Mouse (Mus musculus) C2C12 (cell line): ENCODE results near the gene Tusc2. TPM values are rescaled to one million over a fixed set of nuclear protein-coding genes. Genes with fewer than 3 reads are reported as not detected.

Experiments
- H3K27me3 ChIP-seq: one replicate; pipeline ENCODE4 v1.6.1; 2011; ENCODE audit not compliant: control insufficient read depth, insufficient read depth, insufficient read length
- H3K36me3 ChIP-seq: one replicate; pipeline ENCODE4 v1.6.1; 2011; ENCODE audit not compliant: control insufficient read depth, insufficient read depth
- H3K4me3 ChIP-seq: one replicate; pipeline ENCODE4 v1.5.1; 2011; ENCODE audit warnings: mild to moderate bottlenecking, control low read depth; ENCODE audit not compliant: poor library complexity, insufficient read depth, severe bottlenecking
- H3K79me2 ChIP-seq: one replicate; pipeline ENCODE4 v1.6.1; 2011; ENCODE audit not compliant: control insufficient read depth, insufficient read depth
- H3K79me3 ChIP-seq: one replicate; pipeline ENCODE4 v1.6.1; 2011; ENCODE audit warnings: low read depth, control low read depth
- H3ac ChIP-seq: one replicate; pipeline ENCODE3; 2011; ENCODE audit warnings: low read depth; ENCODE audit not compliant: control insufficient read depth, insufficient read length
- CEBPB ChIP-seq: IDR thresholded peaks from one replicate; pipeline ENCODE4 v1.6.1; 2011; ENCODE audit warnings: low read depth, mild to moderate bottlenecking, control low read depth, moderate library complexity
- CTCF ChIP-seq: IDR thresholded peaks from one replicate; pipeline ENCODE4 v1.5.1; 2011; ENCODE audit not compliant: control insufficient read depth, insufficient read depth, insufficient read length
- FOSL1 ChIP-seq: IDR thresholded peaks from one replicate; pipeline ENCODE4 v1.8.0; 2011; ENCODE audit warnings: mild to moderate bottlenecking, low read length; ENCODE audit not compliant: poor library complexity, insufficient read depth, severe bottlenecking
- MAX ChIP-seq: IDR thresholded peaks from one replicate; pipeline ENCODE4 v1.6.1; 2011; ENCODE audit warnings: mild to moderate bottlenecking, control low read depth
- MYOD1 ChIP-seq: IDR thresholded peaks from one replicate; pipeline ENCODE4 v1.6.1; 2011; ENCODE audit warnings: low read depth; ENCODE audit not compliant: control insufficient read depth, insufficient read length
- MYOG ChIP-seq: IDR thresholded peaks from one replicate; pipeline ENCODE4 v1.6.1; 2011; ENCODE audit not compliant: control insufficient read depth, insufficient read length; ENCODE audit errors: extremely low read depth
- USF1 ChIP-seq: IDR thresholded peaks from one replicate; pipeline ENCODE4 v1.6.1; 2011; ENCODE audit warnings: low read depth, mild to moderate bottlenecking, control low read depth, moderate library complexity
- polyA plus RNA-seq: library from polyadenylated mRNA; unstranded; fragments of >200 nt; fragmentation: generic; extraction: Trizol; gene quantifications from one replicate; pipeline ENCODE4 v1.2.1, GENCODE M21; 2012; ENCODE audit warnings: missing spikeins

Gene Tusc2
- polyA plus RNA-seq, 1 experiment: 15.9 TPM

GRCm38 (mm10) chr9:107575579-107576356, 12.7 kb downstream of the Tusc2 start:
- Histone ChIP-seq H3K27me3 (no peaks in the 10 kb centered on the region), H3K79me2 (peaks cover 10% of the 10 kb centered on the region), H3ac (no peak overlapping the region), H3K36me3 (peaks cover 10% of the 10 kb centered on the region), H3K79me3 (peaks cover 2% of the 10 kb centered on the region), H3K4me3 (no peak overlapping the region)
- no peak for TF ChIP-seq CEBPB
- no peak for TF ChIP-seq MYOG
- no peak for TF ChIP-seq MYOD1
- TF ChIP-seq CTCF: no peak
- TF ChIP-seq MAX: no peak
- TF ChIP-seq FOSL1: no peak
- TF ChIP-seq USF1: no peak

DNA sequence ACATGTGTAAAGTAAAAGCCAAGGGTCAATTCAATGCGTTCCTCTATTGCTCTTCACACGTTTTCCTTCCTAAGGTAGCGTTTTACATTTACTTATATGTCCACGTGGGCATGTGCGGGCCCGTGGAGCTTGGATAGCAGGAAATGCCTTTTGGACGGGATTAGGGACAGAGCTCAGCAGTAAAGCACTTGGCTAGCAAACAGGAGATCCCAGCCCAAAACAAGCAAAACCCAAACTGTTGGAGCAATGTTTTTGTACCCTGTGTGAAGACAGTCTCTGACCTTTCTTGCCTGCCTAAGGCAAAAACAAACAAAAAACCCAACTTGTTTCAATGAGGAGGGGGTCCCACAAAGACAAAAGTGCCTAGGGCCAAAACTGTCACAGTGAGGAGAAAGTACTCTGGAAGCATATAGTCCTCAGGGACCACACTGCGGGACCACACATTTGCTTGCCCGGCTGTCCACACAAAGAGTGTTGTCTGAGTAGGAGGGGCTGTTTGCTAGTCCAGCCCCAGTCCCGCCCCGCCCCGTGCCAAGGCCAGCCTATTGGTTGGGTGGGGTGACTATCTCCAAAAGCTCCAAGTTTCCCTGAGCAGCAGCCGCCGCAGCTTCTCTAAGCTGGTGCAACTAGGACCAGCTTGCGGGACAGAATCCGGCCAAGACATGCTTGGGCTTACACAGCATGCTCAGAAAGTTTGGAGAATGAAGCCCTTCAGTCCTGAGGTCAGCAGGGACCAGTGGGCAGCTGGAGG, 13.5 kb downstream of the Tusc2 start, which contains the start of gene Hyal1:
Gene Hyal1 (plus strand): TSS at position 571 of the 751 bp plus-strand sequence.
- H3K36me3 ChIP-seq: peaks cover 10% of the 10 kb centered on the region
- H3K79me3 ChIP-seq: peaks cover 2% of the 10 kb centered on the region
- no peaks in the 10 kb centered on the region for H3K27me3 ChIP-seq
- TF ChIP-seq USF1 (no peak), MYOD1 (no peak), MYOG (no peak), FOSL1 (no peak), CTCF (no peak), MAX (no peak)
- peak within 1 kb of the TSS; percentile 46 for H3ac ChIP-seq
- H3K4me3 ChIP-seq: no peak within 1 kb of the TSS
- peaks cover 10% of the 10 kb centered on the region for H3K79me2 ChIP-seq

- no peak overlapping the region for H3ac ChIP-seq
- H3K36me3 ChIP-seq: peaks cover 3% of the 10 kb centered on the region
- H3K79me3 ChIP-seq: no peaks in the 10 kb centered on the region
- H3K27me3 ChIP-seq: no peaks in the 10 kb centered on the region
- peaks cover 10% of the 10 kb centered on the region for H3K79me2 ChIP-seq
- TF ChIP-seq MYOG: no peak
- TF ChIP-seq CTCF: no peak
- TF ChIP-seq FOSL1: no peak
- no peak for TF ChIP-seq MYOD1
- no peak for TF ChIP-seq CEBPB
- no peak for TF ChIP-seq MAX
- no peak for TF ChIP-seq USF1
- no peak overlapping the region for H3K4me3 ChIP-seq
Observed at GRCm38 (mm10) chr9:107577871-107578270, 14.8 kb downstream of the Tusc2 start.

DNA sequence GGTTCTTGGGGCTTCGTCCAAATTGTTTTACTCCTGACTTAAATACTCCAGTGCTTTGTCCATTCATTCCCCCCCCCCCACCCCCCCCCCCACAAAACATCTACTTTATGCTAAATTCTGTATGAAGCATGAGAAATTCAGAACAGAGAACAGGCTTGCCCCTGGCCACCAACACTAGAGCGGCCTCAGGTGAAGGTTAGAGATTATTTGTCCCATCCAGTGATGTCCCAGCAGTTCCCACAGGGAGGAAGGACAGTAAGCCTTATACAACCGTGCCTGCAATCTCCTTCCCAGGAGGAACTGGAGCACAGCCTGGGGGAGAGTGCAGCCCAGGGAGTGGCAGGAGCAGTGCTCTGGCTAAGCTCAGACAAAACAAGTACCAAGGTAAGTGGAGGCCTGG, 15.5 kb downstream of the Tusc2 start, which contains the start of gene Naa80:
Gene Naa80 (plus strand): TSS at position 301 of the 400 bp plus-strand sequence.
- Histone ChIP-seq H3K27me3 (no peaks in the 10 kb centered on the region), H3K4me3 (no peak within 1 kb of the TSS), H3K36me3 (no peaks in the 10 kb centered on the region), H3ac (no peak within 1 kb of the TSS), H3K79me2 (peaks cover 10% of the 10 kb centered on the region), H3K79me3 (no peaks in the 10 kb centered on the region)
- TF ChIP-seq MAX (no peak), FOSL1 (no peak), USF1 (no peak), MYOG (no peak), CEBPB (no peak), MYOD1 (no peak), CTCF (no peak)

DNA sequence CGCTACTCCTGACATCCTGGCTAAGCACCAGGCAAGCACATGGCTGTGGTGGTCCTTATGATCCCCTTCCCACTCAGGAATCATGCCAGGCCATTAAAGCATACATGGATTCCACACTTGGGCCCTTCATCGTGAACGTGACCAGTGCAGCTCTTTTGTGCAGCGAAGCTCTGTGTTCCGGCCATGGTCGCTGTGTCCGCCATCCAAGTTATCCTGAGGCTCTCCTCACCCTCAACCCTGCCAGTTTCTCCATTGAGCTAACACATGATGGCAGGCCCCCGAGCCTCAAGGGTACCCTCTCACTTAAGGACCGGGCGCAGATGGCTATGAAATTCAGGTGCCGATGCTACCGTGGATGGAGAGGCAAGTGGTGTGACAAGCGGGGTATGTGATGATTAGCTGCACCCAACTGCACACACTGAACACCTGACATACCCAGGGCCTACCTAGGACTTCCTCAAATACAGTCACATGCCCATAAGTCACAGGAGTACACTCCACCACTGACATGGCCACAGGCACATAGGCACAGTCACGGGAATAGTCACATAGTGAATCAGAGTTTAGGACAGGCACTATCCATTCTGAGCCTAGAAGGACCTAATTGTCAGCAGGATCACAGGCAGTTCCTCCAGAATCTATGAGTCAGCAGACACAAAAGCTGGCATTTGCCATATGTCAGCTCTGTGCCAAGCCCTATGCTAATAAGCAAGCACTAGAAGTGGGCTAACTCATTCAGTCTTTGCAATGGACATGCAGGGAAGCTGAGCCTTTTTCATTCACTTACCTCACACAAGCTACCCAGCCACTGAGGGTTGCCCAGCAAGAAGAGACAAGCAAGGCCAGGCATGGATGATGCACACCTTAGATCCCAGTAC, 16.2 kb downstream of the Tusc2 start:
- Histone ChIP-seq H3K4me3 (no peak overlapping the region), H3K36me3 (no peaks in the 10 kb centered on the region), H3K79me2 (peaks cover 10% of the 10 kb centered on the region), H3K27me3 (no peaks in the 10 kb centered on the region), H3K79me3 (no peaks in the 10 kb centered on the region), H3ac (no peak overlapping the region)
- TF ChIP-seq MAX (no peak), CTCF (no peak), FOSL1 (no peak), USF1 (no peak)
